Comparison of ENCODE assay signal across 24 mouse cellular contexts in genomic region chr3:58049618-58050017, GRCm38 (mm10).
"Had no signal": no experiment of that assay in that cellular context is flagged by ENCODE, and none has a peak within 500 bp of the region (broad histone marks: within the 10 kb centered on the region; RNA-seq: fewer than 3 reads in every experiment).

No protein-coding gene starts in this region.

- H3K9me3 ChIP-seq: forebrain, embryonic 15.5 days; heart, embryonic 13.5 days; heart, embryonic 15.5 days; hindbrain, embryonic 13.5 days; hindbrain, embryonic 15.5 days; limb, embryonic 10.5 days; limb, embryonic 12.5 days; liver, embryonic 13.5 days; liver, embryonic 15.5 days had no signal

- H3K27me3 ChIP-seq: forebrain, embryonic 15.5 days; heart, embryonic 13.5 days; heart, embryonic 15.5 days; hindbrain, embryonic 13.5 days; hindbrain, embryonic 15.5 days; limb, embryonic 12.5 days; liver, embryonic 13.5 days; liver, embryonic 15.5 days had no signal

- H3K36me3 ChIP-seq: forebrain, embryonic 15.5 days; heart, embryonic 13.5 days; heart, embryonic 15.5 days; hindbrain, embryonic 13.5 days; hindbrain, embryonic 15.5 days; limb, embryonic 10.5 days; limb, embryonic 12.5 days; liver, embryonic 13.5 days; liver, embryonic 15.5 days had no signal

- H3K9ac ChIP-seq: forebrain, embryonic 15.5 days; forebrain, postnatal 0 days; heart, embryonic 13.5 days; heart, embryonic 15.5 days; hindbrain, embryonic 13.5 days; hindbrain, embryonic 15.5 days; limb, embryonic 12.5 days; liver, embryonic 13.5 days; liver, embryonic 15.5 days; liver, postnatal 0 days had no signal

- H3K4me2 ChIP-seq: forebrain, embryonic 15.5 days; heart, embryonic 11.5 days; heart, embryonic 13.5 days; heart, embryonic 15.5 days; hindbrain, embryonic 13.5 days; hindbrain, embryonic 15.5 days; limb, embryonic 12.5 days; liver, embryonic 11.5 days; liver, embryonic 13.5 days; liver, embryonic 15.5 days had no signal

- H3K27ac ChIP-seq: forebrain, embryonic 15.5 days; heart, embryonic 13.5 days; heart, embryonic 15.5 days; hindbrain, embryonic 13.5 days; hindbrain, embryonic 15.5 days; hindbrain, postnatal 0 days; kidney, postnatal 0 days; layer of hippocampus, adult 2 months; left cerebral cortex, adult 2 months; limb, embryonic 10.5 days; limb, embryonic 12.5 days; liver, embryonic 13.5 days; liver, embryonic 15.5 days had no signal

- H3K4me3 ChIP-seq: forebrain, embryonic 15.5 days; heart, embryonic 13.5 days; heart, embryonic 15.5 days; hindbrain, embryonic 13.5 days; hindbrain, embryonic 15.5 days; layer of hippocampus, adult 2 months; left cerebral cortex, adult 2 months; limb, embryonic 10.5 days; limb, embryonic 12.5 days; liver, embryonic 13.5 days; liver, embryonic 15.5 days had no signal

- H3K4me1 ChIP-seq: forebrain, embryonic 15.5 days; heart, embryonic 15.5 days; hindbrain, embryonic 13.5 days; hindbrain, embryonic 15.5 days; limb, embryonic 10.5 days; limb, embryonic 12.5 days had no signal

- DNase-seq: forebrain, postnatal 0 days; gastrocnemius, postnatal 14 days; gastrocnemius, postnatal 36 days; heart, adult 18-20 months; heart, postnatal 14 days; heart, postnatal 36 days; liver; liver, embryonic 13.5 days; liver, postnatal 0 days had no signal

- ATAC-seq: forebrain, embryonic 15.5 days; forebrain, postnatal 0 days; hindbrain, postnatal 0 days; intestine, embryonic 16.5 days; liver, postnatal 0 days had no signal
